Mouse (Mus musculus): Measurements from ENCODE around the gene Gpr83. TPM values are rescaled to one million over a fixed set of nuclear protein-coding genes. Genes with fewer than 3 reads are reported as not detected.

The Gpr83 gene
- polyA plus RNA-seq (2016; fragmentation: Nextera tagmentation; extraction: Ambion mirVana), result 0.07 TPM in 1 of 2 replicates, not detected in the other

DNA sequence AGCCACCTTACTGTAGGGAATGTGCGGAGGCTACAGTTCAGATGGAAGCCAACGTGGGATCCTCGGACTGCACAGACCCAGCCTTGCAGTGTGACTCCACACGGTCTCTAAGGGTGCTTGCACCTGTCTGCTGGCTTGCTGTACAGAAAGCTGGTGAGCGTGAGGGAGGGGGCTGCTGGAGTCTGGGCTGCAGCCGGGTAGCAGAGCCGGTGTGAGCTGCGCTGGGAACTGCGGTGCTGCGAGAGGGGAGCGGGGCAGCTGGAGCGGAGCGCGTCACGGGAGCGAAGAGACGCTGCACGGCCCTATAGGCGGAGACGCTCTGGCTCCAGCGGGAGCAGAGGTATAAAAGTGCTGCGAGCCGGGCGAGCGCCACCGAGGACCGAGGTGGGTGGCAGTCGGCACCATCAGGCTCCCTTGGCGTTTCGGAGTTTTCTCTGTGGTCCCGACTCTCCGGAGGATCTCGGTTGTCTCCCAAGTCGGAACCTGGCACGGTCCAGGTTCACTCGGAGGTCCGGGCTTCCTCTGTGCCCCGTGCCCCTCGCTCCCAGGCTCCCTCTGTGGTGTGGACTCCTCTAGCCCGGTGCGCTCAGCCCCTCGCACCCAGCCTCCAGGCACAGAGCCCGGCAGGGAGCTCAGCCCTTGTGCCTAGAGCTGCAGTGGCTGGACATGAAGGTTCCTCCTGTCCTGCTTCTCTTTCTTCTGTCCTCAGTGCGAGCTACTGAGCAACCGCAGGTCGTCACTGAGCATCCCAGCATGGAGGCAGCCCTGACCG, at the start of gene Gpr83:
TSS of gene Gpr83 (plus strand) at position 343 of the 772 bp plus-strand sequence.
- no peaks in the 10 kb centered on the region for H3K36me3 ChIP-seq
- no peak within 1 kb of the TSS for H3K27ac ChIP-seq
- no peaks in the 10 kb centered on the region for H3K9me3 ChIP-seq (replicated peaks)
- H3K4me3 ChIP-seq, result peak within 1 kb of the TSS; percentile 32
- H3K4me1 ChIP-seq, result 0 out of 2 replicates have a peak, but pooled peaks cover 4% of the 10 kb centered on the region
- ATAC-seq, result no peak
- no peak within 1 kb of the TSS for H3K9ac ChIP-seq
- WGBS (ENCODE audit: insufficient replicate concordance), result 5% methylated on average over 47 of the region's 47 CpGs
- H3K27me3 ChIP-seq (replicated peaks), result peaks cover 79% of the 10 kb centered on the region
- H3K4me2 ChIP-seq, result peak within 1 kb of the TSS; percentile 57

DNA sequence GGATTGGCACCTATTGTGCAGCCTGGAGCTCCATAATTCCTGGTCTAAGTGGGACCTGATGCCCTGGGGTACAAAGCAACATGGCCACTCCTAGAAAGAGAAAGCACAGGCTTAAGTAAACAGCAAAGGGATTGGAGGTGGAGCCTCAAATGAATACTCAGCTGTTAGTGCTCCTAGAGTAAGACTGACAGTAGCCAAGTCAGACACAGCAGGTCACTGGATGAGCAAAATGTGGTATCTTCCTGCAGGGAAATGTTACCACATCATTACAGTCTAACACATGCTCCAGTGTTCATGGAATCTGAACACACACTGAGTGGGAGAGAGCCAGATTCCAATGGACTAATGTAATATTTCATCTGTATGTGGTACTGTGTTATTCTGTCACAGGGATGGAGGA, 38.6 kb upstream of the Gpr83 start:
- Histone ChIP-seq H3K4me3 (no peak overlapping the region), H3K27ac (no peak overlapping the region), H3K4me2 (no peak overlapping the region), H3K9ac (no peak overlapping the region), H3K27me3 (replicated peaks) (no peaks in the 10 kb centered on the region), H3K9me3 (replicated peaks) (no peaks in the 10 kb centered on the region), H3K4me1 (no peaks in the 10 kb centered on the region), H3K36me3 (peaks cover 93% of the 10 kb centered on the region)
- ATAC-seq, result no peak

DNA sequence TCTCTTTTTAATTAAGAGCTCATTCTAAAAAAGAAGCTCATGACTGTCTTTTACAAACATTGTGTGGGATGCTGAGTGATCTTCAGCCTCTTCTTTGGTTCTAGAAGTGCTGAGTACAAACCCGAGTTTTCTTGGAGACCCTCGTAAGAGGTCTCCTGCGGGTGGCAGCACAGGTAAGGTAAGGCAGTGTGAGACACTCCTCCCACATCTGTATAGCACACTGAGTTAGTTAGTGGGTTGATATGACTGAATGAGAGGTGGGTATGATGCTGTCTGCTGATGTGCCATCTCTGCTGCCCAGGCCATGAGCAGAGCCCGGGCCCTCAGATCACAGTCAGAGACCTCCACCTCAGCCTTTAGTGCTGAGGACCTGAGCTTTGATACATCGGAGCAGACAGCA, 35.2 kb upstream of the Gpr83 start:
- H3K9ac ChIP-seq, result no peak overlapping the region
- no peak overlapping the region for H3K4me2 ChIP-seq
- H3K27ac ChIP-seq, result no peak overlapping the region
- no peak overlapping the region for H3K4me3 ChIP-seq
- no peaks in the 10 kb centered on the region for H3K4me1 ChIP-seq
- no peaks in the 10 kb centered on the region for H3K9me3 ChIP-seq (replicated peaks)
- 84% methylated on average over 5 of the region's 5 CpGs for WGBS (ENCODE audit: insufficient replicate concordance)
- peaks cover 89% of the 10 kb centered on the region for H3K36me3 ChIP-seq
- ATAC-seq, result no peak
- H3K27me3 ChIP-seq (replicated peaks), result no peaks in the 10 kb centered on the region

GRCm38 (mm10) chr9:14827875-14828274, 32.1 kb upstream of the Gpr83 start:
- Histone ChIP-seq H3K27ac (no peak overlapping the region), H3K9ac (no peak overlapping the region), H3K4me2 (no peak overlapping the region), H3K27me3 (replicated peaks) (no peaks in the 10 kb centered on the region), H3K4me1 (no peaks in the 10 kb centered on the region), H3K9me3 (replicated peaks) (no peaks in the 10 kb centered on the region), H3K4me3 (no peak overlapping the region), H3K36me3 (peaks cover 89% of the 10 kb centered on the region)
- no peak for ATAC-seq
- 73% methylated on average over 2 of the region's 2 CpGs for WGBS (ENCODE audit: insufficient replicate concordance)

- no peaks in the 10 kb centered on the region for H3K27me3 ChIP-seq (replicated peaks)
- H3K27ac ChIP-seq, result no peak overlapping the region
- H3K4me1 ChIP-seq, result no peaks in the 10 kb centered on the region
- ATAC-seq, result no peak
- no peak overlapping the region for H3K9ac ChIP-seq
- H3K4me2 ChIP-seq, result no peak overlapping the region
- H3K4me3 ChIP-seq, result no peak overlapping the region
- H3K9me3 ChIP-seq (replicated peaks), result no peaks in the 10 kb centered on the region
- WGBS (ENCODE audit: insufficient replicate concordance), result 79% methylated on average over 5 of the region's 5 CpGs
- peaks cover 91% of the 10 kb centered on the region for H3K36me3 ChIP-seq
These were observed 28.0 kb upstream of the Gpr83 start for GRCm38 (mm10) chr9:14832046-14832445.

- Histone ChIP-seq H3K4me1 (no peaks in the 10 kb centered on the region), H3K9ac (no peak overlapping the region), H3K27me3 (replicated peaks) (no peaks in the 10 kb centered on the region), H3K4me2 (no peak overlapping the region), H3K4me3 (no peak overlapping the region), H3K9me3 (replicated peaks) (no peaks in the 10 kb centered on the region), H3K27ac (no peak overlapping the region), H3K36me3 (peaks cover 69% of the 10 kb centered on the region)
- no peak for ATAC-seq
- WGBS (ENCODE audit: insufficient replicate concordance), result 82% methylated on average over 6 of the region's 6 CpGs
These were observed 24.5 kb upstream of the Gpr83 start for GRCm38 (mm10) chr9:14835335-14836075.

GRCm38 (mm10) chr9:14839527-14839926, 20.5 kb upstream of the Gpr83 start:
- WGBS (ENCODE audit: insufficient replicate concordance), result 71% methylated on average over 7 of the region's 7 CpGs
- Histone ChIP-seq H3K9ac (no peak overlapping the region), H3K27ac (no peak overlapping the region), H3K4me2 (no peak overlapping the region), H3K36me3 (peaks cover 29% of the 10 kb centered on the region), H3K4me3 (no peak overlapping the region), H3K4me1 (no peaks in the 10 kb centered on the region), H3K27me3 (replicated peaks) (no peaks in the 10 kb centered on the region), H3K9me3 (replicated peaks) (no peaks in the 10 kb centered on the region)
- no peak for ATAC-seq

GRCm38 (mm10) chr9:14839970-14840369, 20.0 kb upstream of the Gpr83 start:
- Histone ChIP-seq H3K4me1 (no peaks in the 10 kb centered on the region), H3K4me3 (no peak overlapping the region), H3K36me3 (peaks cover 25% of the 10 kb centered on the region), H3K9me3 (replicated peaks) (no peaks in the 10 kb centered on the region), H3K27ac (no peak overlapping the region), H3K9ac (no peak overlapping the region), H3K4me2 (no peak overlapping the region), H3K27me3 (replicated peaks) (no peaks in the 10 kb centered on the region)
- no peak for ATAC-seq
- WGBS (ENCODE audit: insufficient replicate concordance), result 82% methylated on average over 5 of the region's 5 CpGs

- Histone ChIP-seq H3K36me3 (peaks cover 8% of the 10 kb centered on the region; the same call in 1 of the 2 replicates), H3K4me1 (no peaks in the 10 kb centered on the region), H3K4me2 (no peak overlapping the region), H3K9me3 (replicated peaks) (no peaks in the 10 kb centered on the region), H3K4me3 (no peak overlapping the region), H3K27me3 (replicated peaks) (no peaks in the 10 kb centered on the region), H3K9ac (no peak overlapping the region), H3K27ac (no peak overlapping the region)
- no peak for ATAC-seq
- 79% methylated on average over 10 of the region's 10 CpGs for WGBS (ENCODE audit: insufficient replicate concordance)
These were observed 17.9 kb upstream of the Gpr83 start for GRCm38 (mm10) chr9:14841878-14842761.

DNA sequence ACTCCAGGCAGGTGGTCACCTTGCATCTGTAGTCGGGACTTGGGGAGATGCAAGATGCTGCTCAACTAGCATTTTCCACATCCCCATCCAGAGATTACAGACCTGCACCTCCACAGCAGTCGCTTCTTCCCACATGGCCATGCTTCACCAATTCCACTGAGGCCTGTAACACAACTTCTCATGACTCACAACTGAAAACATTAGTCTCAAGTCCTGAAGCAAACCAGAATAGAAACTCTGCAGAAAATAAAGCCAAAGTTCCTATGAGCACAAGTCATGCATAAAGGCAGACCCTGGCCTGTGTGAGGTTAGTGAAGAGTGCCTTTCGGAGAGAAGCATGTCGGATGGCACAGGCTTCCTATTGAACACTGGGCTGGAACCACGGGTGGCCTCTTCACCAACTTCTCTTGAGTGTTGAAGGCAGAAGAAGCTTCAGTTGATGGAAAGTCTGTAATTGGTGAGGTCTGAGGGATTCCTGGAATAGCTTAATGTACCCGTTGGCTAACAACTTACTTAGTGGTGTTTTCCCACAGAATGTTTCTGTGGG, 16.6 kb upstream of the Gpr83 start:
- no peak overlapping the region for H3K4me3 ChIP-seq
- H3K9me3 ChIP-seq (replicated peaks), result no peaks in the 10 kb centered on the region
- ATAC-seq, result no peak
- H3K4me1 ChIP-seq, result no peaks in the 10 kb centered on the region
- H3K4me2 ChIP-seq, result no peak overlapping the region
- WGBS (ENCODE audit: insufficient replicate concordance), result 81% methylated on average over 6 of the region's 6 CpGs
- 0 out of 2 replicates have a peak, but pooled peaks cover 3% of the 10 kb centered on the region for H3K36me3 ChIP-seq
- H3K27ac ChIP-seq, result no peak overlapping the region
- H3K9ac ChIP-seq, result no peak overlapping the region
- H3K27me3 ChIP-seq (replicated peaks), result no peaks in the 10 kb centered on the region

GRCm38 (mm10) chr9:14843901-14844300, 16.1 kb upstream of the Gpr83 start:
- 76% methylated on average over 3 of the region's 3 CpGs for WGBS (ENCODE audit: insufficient replicate concordance)

More at GRCm38 (mm10) chr9:14843901-14844300, 16.1 kb upstream of the Gpr83 start:
- Histone ChIP-seq H3K4me3 (no peak overlapping the region), H3K27ac (no peak overlapping the region), H3K9ac (no peak overlapping the region), H3K36me3 (0 out of 2 replicates have a peak, but pooled peaks cover 3% of the 10 kb centered on the region), H3K4me2 (no peak overlapping the region), H3K27me3 (replicated peaks) (no peaks in the 10 kb centered on the region), H3K9me3 (replicated peaks) (no peaks in the 10 kb centered on the region), H3K4me1 (no peaks in the 10 kb centered on the region)
- no peak for ATAC-seq

Data from liver, embryonic 12.5 days (tissue).